Mouse (Mus musculus): ENCODE measurements around the gene S100a5. TPM values are rescaled to one million over a fixed set of nuclear protein-coding genes. Genes with fewer than 3 reads are reported as not detected.

The S100a5 gene
- polyA plus RNA-seq (2021; fragmentation: Nextera tagmentation): 0.60 TPM in 1 of 2 replicates, not detected in the other
- long read RNA-seq, experiment 1, partial matches to known transcripts: 0 of 13 reads
- long read RNA-seq, experiment 1, other reads (novel, unspliced or antisense): 8 of 13 reads
- long read RNA-seq, experiment 2: 0 reads

GRCm38 (mm10) chr3:90608223-90608622 lies at the start of gene S100a5:
S100a5 (plus strand) TSS chr3:90608523.

GRCm38 (mm10) chr3:90560008-90560628 lies 48.2 kb upstream of the S100a5 start, which contains the start of gene S100a3:
S100a3 (plus strand) TSS chr3:90560578.

DNA sequence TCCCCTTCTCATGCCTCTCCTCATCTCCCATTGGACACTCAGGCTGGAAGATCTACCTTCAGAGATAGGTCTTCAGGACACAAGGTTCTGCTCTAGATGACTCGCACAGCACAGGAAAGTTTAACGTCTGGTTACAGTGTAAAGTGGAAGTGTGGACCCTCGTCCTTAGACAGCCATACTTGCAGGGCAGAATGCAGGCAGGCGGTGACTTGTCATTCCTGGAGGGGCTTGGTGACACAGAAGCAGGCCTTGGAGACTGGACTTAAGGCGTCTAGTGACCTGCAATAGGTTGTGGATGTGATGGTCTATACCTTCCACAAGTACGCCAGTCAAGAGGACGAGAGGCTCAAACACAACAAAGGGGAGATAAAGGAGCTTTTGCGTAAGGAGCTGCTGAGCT lies 18.4 kb upstream of the S100a5 start, which contains the start of gene S100a2:
TSS of gene S100a2 (plus strand) at position 301 of the 400 bp plus-strand sequence.

DNA sequence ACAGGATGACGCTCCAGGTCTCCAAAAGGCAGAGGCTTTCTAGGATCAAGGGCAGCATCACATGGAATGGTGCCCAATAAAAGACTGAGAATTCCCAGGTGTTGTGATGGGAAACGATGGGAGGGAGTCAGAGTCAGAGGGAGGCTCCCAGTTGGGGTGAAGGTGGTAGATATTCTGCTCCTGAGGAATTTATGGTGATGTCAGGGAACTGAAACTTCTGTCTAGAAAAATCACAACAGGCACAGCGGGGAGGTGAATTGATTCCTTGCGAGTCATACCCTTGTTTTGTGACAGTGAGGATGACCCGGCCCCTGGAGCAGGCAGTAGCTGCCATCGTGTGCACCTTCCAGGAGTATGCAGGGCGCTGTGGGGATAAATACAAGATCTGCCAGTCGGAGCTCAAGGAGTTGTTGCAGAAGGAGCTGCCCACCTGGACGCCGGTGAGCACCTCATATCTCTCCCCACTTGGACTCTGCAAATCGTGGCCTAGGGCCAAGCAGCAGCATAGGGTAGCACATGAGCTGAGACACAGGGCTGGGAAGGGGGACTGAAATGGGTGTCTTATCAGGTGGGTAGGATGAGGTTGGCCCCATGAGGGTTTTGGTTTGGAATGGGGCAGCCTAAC lies 6.7 kb upstream of the S100a5 start, which contains the start of gene Gm42674:
TSS of gene Gm42674 (plus strand) at position 419 of the 625 bp plus-strand sequence.

GRCm38 (mm10) chr3:90603623-90604022 lies 4.7 kb upstream of the S100a5 start, which contains the start of gene S100a4:
S100a4 (plus strand) TSS chr3:90603771.

DNA sequence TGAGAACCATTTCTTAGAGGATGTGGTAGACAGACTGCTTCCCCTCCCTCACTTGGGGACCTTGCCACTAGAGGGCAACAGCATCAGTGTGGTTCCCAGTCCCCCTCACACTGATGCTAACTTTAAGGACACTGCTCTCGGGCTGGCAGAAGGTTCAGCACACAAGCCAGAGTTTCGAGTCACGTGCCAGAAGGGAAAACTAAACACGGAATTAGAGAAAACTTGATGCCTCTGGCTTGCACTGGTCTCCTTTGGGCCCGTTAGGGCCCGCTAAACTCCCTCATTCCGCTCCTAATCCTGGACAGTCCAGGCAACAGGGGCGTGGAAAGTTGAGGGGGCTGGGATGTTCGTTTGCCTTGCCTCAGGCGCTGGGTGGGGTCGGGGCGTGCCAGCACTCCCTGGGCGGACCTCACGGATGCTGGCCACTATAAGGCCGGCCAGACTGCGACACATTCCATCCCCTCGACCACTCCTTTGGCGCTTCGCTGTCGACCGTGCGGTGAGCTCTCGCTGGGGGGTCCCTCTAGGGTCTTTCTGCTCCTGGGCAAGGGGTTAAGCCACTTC lies 4.5 kb downstream of the S100a5 start, which contains the start of gene S100a6:
TSS of gene S100a6 (plus strand) at position 155 of the 564 bp plus-strand sequence.

DNA sequence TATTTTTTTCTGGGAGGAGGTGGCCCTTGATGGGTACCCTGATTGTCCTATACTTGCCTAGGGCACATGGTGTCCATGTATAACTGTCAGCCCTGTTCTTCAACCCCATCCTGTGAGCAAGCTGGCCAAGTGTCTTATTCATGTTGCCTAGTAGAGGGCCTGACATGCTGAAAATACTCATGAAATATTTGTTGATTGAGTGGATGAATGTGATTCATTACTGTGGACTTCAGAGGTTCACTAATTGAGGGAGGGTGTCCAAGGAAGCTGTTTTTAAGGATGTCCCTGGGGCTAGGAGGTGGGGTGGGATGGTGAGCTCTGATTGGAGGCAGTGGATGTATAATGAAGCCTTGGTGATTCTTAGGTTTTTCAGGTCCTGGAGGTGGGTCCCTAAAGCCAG lies 45.4 kb downstream of the S100a5 start, which contains the start of gene S100a7a:
TSS of gene S100a7a (plus strand) at position 301 of the 400 bp plus-strand sequence.

Other genes starting within 250 kb of the S100a5 start
- gene Slc27a3, start 218.6 kb upstream of the S100a5 start, polyA plus RNA-seq (2021; fragmentation: Nextera tagmentation): 2.0 TPM in 2 replicates
- gene Ints3, start 174.9 kb upstream of the S100a5 start, polyA plus RNA-seq (2021; fragmentation: Nextera tagmentation): 10.8 and 12.5 TPM in 2 replicates
- 0.73 and 0.85 TPM in 2 replicates for gene Npr1, start 142.7 kb upstream of the S100a5 start, polyA plus RNA-seq (2021; fragmentation: Nextera tagmentation)
- 69.5 and 88.4 TPM in 2 replicates for gene Ilf2, start 132.4 kb upstream of the S100a5 start, polyA plus RNA-seq (2021; fragmentation: Nextera tagmentation)
- 82.3 and 99.2 TPM in 2 replicates for gene Snapin, start 117.5 kb upstream of the S100a5 start, polyA plus RNA-seq (2021; fragmentation: Nextera tagmentation)
- gene Chtop, start 99.0 kb upstream of the S100a5 start, polyA plus RNA-seq (2021; fragmentation: Nextera tagmentation): 96.5 and 106 TPM in 2 replicates
- 326 TPM in 2 replicates for gene S100a1, start 94.1 kb upstream of the S100a5 start, polyA plus RNA-seq (2021; fragmentation: Nextera tagmentation)
- gene S100a13, start 94.1 kb upstream of the S100a5 start, polyA plus RNA-seq (2021; fragmentation: Nextera tagmentation): 149 and 180 TPM in 2 replicates
- not detected in 2 replicates for gene S100a14, start 81.7 kb upstream of the S100a5 start, polyA plus RNA-seq (2021; fragmentation: Nextera tagmentation)
- gene S100a16, start 71.3 kb upstream of the S100a5 start, polyA plus RNA-seq (2021; fragmentation: Nextera tagmentation): 168 and 195 TPM in 2 replicates
- 2.1 and 3.0 TPM in 2 replicates for gene S100a3, start 47.9 kb upstream of the S100a5 start, polyA plus RNA-seq (2021; fragmentation: Nextera tagmentation)
- gene S100a2, start 18.3 kb upstream of the S100a5 start, polyA plus RNA-seq (2021; fragmentation: Nextera tagmentation): not detected in 2 replicates
- gene Gm42674, start 6.6 kb upstream of the S100a5 start, polyA plus RNA-seq (2021; fragmentation: Nextera tagmentation): not detected in 2 replicates
- 4.3 and 6.4 TPM in 2 replicates for gene S100a4, start 4.8 kb upstream of the S100a5 start, polyA plus RNA-seq (2021; fragmentation: Nextera tagmentation)
- 92.6 and 97.3 TPM in 2 replicates for gene S100a6, start 4.4 kb downstream of the S100a5 start, polyA plus RNA-seq (2021; fragmentation: Nextera tagmentation)
- 0.16 and 0.31 TPM in 2 replicates for gene S100a7a, start 45.5 kb downstream of the S100a5 start, polyA plus RNA-seq (2021; fragmentation: Nextera tagmentation)
- gene S100a8, start 60.5 kb downstream of the S100a5 start, polyA plus RNA-seq (2021; fragmentation: Nextera tagmentation): 1.4 and 2.0 TPM in 2 replicates
- 0.77 TPM in 1 of 2 replicates, not detected in the other for gene S100a9, start 87.2 kb downstream of the S100a5 start, polyA plus RNA-seq (2021; fragmentation: Nextera tagmentation)
- gene Pglyrp4, start 118.4 kb downstream of the S100a5 start, polyA plus RNA-seq (2021; fragmentation: Nextera tagmentation): not detected in 2 replicates
- not detected in 2 replicates for gene Gm5849, start 169.4 kb downstream of the S100a5 start, polyA plus RNA-seq (2021; fragmentation: Nextera tagmentation)